Mouse (Mus musculus) E14TG2a.4 (cell line): ENCODE data around the gene Mrpl12.
"Not testable (repeated sequence)": the region's sequence is repeated elsewhere in the genome, so short reads cannot be mapped to it uniquely, and the experiment has no call there.

Experiments
- CTCF ChIP-seq: conservative IDR thresholded peaks from 2 replicates; pipeline ENCODE4 v1.5.1; 2014; ENCODE audit warnings: low read length
- POU5F1 ChIP-seq: IDR thresholded peaks from 2 replicates; pipeline ENCODE4 v1.6.1; 2014; ENCODE audit warnings: low read length, borderline replicate concordance

DNA sequence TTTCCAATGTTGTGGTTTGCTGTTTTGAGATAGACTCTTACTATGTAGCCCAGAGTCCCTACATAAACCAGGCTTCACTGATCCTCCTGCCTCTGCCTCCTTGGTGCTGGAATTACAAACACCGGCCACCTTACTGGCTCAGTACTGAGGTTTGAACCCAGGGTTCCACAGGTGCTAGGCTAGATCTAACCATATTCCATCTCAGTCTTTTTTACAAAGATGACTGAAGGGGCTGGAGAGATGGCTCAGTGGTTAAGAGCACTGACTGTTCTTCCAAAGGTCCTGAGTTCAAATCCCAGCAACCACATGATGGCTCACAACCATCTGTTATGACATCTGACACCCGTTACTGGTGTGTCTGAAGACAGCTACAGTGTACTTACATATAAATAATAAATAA is 29.8 kb downstream of the Mrpl12 start:
- not testable (repeated sequence) for TF ChIP-seq CTCF, POU5F1
